Mouse (Mus musculus) ES-E14 (cell line): ENCODE measurements around the gene Sp1. TPM values are rescaled to one million over a fixed set of nuclear protein-coding genes. Genes with fewer than 3 reads are reported as not detected.

ENCODE experiments used
- DNase-seq: peaks from one replicate; pipeline ENCODE4 v3.0.0-alpha.2; 2013; ENCODE audit warnings: low read depth, low spot score
- H3K27ac ChIP-seq: 2 replicates; pipeline ENCODE4 v1.5.1; 2012; ENCODE audit warnings: low read depth, mild to moderate bottlenecking, low read length, moderate library complexity, mixed read lengths; ENCODE audit not compliant: poor library complexity, insufficient read depth, severe bottlenecking
- H3K36me3 ChIP-seq: 2 replicates; pipeline ENCODE4 v1.6.1; 2012; ENCODE audit warnings: mild to moderate bottlenecking, low read length, moderate library complexity, mixed read lengths; ENCODE audit not compliant: control insufficient read depth, poor library complexity, insufficient read depth, severe bottlenecking
- H3K4me1 ChIP-seq, 2 experiments: fragments of 150-350 bp in 1 of 2; sonication (generic) in 1 of 2; 2 replicates each; pipeline ENCODE4 v1.6.1; 2012; ENCODE audit warnings: low read length in 2 of 2, mild to moderate bottlenecking in 1 of 2, mixed read lengths in 1 of 2; ENCODE audit not compliant: control insufficient read depth in 2 of 2, insufficient read depth in 2 of 2, poor library complexity in 1 of 2
- H3K4me3 ChIP-seq, 2 experiments: fragments of 150-350 bp in 1 of 2; sonication (generic) in 1 of 2; 2 replicates each; pipeline ENCODE4 v1.5.1; 2012; ENCODE audit warnings: low read length in 2 of 2, low read depth in 1 of 2, mild to moderate bottlenecking in 1 of 2, mixed read lengths in 1 of 2; ENCODE audit not compliant: insufficient read depth in 1 of 2, poor library complexity in 1 of 2, severe bottlenecking in 1 of 2
- H3K9ac ChIP-seq: 2 replicates; pipeline ENCODE4 v1.6.1; 2012; ENCODE audit warnings: low read depth, mild to moderate bottlenecking, low read length, mixed read lengths; ENCODE audit not compliant: poor library complexity, insufficient read depth, severe bottlenecking
- H3K9me3 ChIP-seq: fragments of 150-350 bp; sonication (generic); 2 replicates; pipeline ENCODE4 v1.6.1; 2012; ENCODE audit warnings: low read depth, mild to moderate bottlenecking, low read length; ENCODE audit not compliant: control insufficient read depth, insufficient read depth
- CHD2 ChIP-seq: IDR thresholded peaks from 2 replicates; pipeline ENCODE4 v1.6.1; 2014; ENCODE audit warnings: mild to moderate bottlenecking, low read depth, low read length, inconsistent platforms
- HCFC1 ChIP-seq: IDR thresholded peaks from 2 replicates; pipeline ENCODE4 v1.6.1; 2012; ENCODE audit warnings: low read length, inconsistent platforms, borderline replicate concordance; ENCODE audit not compliant: insufficient read depth
- MAFK ChIP-seq: IDR thresholded peaks from 2 replicates; pipeline ENCODE4 v1.6.1; 2014; ENCODE audit warnings: mild to moderate bottlenecking, low read depth, low read length, inconsistent platforms; ENCODE audit not compliant: insufficient read depth
- ZC3H11A ChIP-seq: IDR thresholded peaks from 2 replicates; pipeline ENCODE4 v1.6.1; 2012; ENCODE audit warnings: low read depth, mild to moderate bottlenecking, inconsistent platforms, low read length, borderline replicate concordance
- ZNF384 ChIP-seq: IDR thresholded peaks from 2 replicates; pipeline ENCODE4 v1.6.1; 2012; ENCODE audit warnings: low read depth, low read length, inconsistent platforms
- in situ Hi-C, 2 experiments: fragments of 600-800 bp; cut with MboI; formaldehyde crosslinking; loops; one replicate each; pipeline ENCODE4 v1.15.1; 2025; ENCODE audit warnings: low sequenced_read_pairs in 2 of 2, inconsistent platforms in 1 of 2; ENCODE audit not compliant: unreplicated experiment in 2 of 2
- total RNA-seq: library from RNA; depleted of rRNA; stranded (reverse); fragments of 300-350 nt; gene quantifications from 2 replicates; pipeline ENCODE4 v1.2.3, GENCODE M21; 2012

Sp1 gene
- total RNA-seq, 1 experiment = 93.4 TPM

GRCm38 (mm10) chr15:102411077-102411476 is 5.1 kb downstream of the Sp1 start:
- TF ChIP-seq MAFK (no peak), CHD2 (no peak), ZNF384 (no peak), ZC3H11A (no peak), HCFC1 (no peak)
- no peak for DNase-seq
- no peak overlapping the region; the same call in 1 of the 2 replicates for H3K9ac ChIP-seq
- H3K27ac ChIP-seq = no peak overlapping the region; the same call in 1 of the 2 replicates
- H3K4me1 ChIP-seq = peaks cover 4 to 16% of the 10 kb centered on the region in 2 experiments; a peak in 3 of 4 replicates
- H3K9me3 ChIP-seq = no peaks in the 10 kb centered on the region
- in situ Hi-C loops = no loop called here
- peak overlapping the region; percentile 29; a peak in 3 of 4 replicates for H3K4me3 ChIP-seq
- peaks cover 24% of the 10 kb centered on the region for H3K36me3 ChIP-seq

- H3K9ac ChIP-seq = peak overlapping the region; percentile 32; the same call in 1 of the 2 replicates
- in situ Hi-C loops = no loop called here
- DNase-seq = no peak
- no peak for TF ChIP-seq HCFC1
- TF ChIP-seq MAFK = no peak
- TF ChIP-seq ZC3H11A = no peak
- TF ChIP-seq ZNF384 = no peak
- no peak for TF ChIP-seq CHD2
- peak overlapping the region in 1 of 2 experiments; percentile 12; a peak in 1 of 4 replicates for H3K4me3 ChIP-seq
- H3K36me3 ChIP-seq = peaks cover 14% of the 10 kb centered on the region
- H3K27ac ChIP-seq = no peak overlapping the region
- peaks cover 1 to 10% of the 10 kb centered on the region in 2 experiments; a peak in 2 of 4 replicates for H3K4me1 ChIP-seq
- H3K9me3 ChIP-seq = no peaks in the 10 kb centered on the region
Observed at GRCm38 (mm10) chr15:102413687-102414086, 7.7 kb downstream of the Sp1 start.

DNA sequence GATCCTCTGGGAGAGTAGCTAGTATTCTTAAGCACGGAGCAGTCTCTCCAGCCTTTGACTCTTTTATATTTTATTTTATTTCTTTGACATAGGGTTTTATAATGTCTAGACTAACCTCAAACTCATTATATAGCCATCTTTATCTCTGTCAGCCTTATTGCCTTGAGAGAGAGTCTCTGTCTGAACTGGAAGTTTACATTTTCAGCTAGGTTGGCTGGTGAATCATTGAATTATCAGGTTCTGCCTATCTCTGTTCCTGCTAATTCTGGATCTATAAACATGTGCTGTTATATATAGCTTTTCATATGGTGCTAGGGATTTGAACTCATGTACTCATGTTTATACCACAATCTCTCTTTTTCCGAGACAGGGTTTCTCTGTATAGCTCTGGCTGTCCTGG is 11.6 kb downstream of the Sp1 start:
- no peak overlapping the region for H3K27ac ChIP-seq
- DNase-seq = no peak
- H3K9ac ChIP-seq = no peak overlapping the region; the same call in 1 of the 2 replicates
- H3K4me3 ChIP-seq = no peak overlapping the region
- H3K36me3 ChIP-seq = peaks cover 2% of the 10 kb centered on the region; the same call in 1 of the 2 replicates
- TF ChIP-seq ZC3H11A (no peak), MAFK (no peak), ZNF384 (no peak), HCFC1 (no peak), CHD2 (no peak)
- H3K4me1 ChIP-seq = peaks cover 0 to 6% of the 10 kb centered on the region in 2 experiments; a peak in 1 of 4 replicates
- in situ Hi-C loops = no loop called here
- no peaks in the 10 kb centered on the region for H3K9me3 ChIP-seq

DNA sequence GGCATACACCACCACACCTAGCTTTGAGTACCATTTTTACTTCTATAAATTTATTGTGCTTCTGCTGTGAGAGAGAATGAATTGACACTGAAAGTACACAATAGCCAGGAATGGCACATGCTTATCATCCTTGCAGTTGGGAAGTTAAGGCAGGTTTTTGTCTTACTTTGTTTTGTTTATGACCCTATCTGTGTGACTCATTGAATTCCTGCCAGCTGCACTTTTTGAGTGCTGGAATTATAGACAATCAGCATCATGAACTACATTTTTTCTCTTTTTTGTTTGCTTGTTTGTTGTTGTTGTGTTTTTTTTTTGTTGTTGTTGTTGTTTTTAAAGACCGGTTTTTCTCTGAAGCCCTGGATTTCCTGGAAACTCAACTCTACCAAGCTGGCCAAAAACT is 15.0 kb downstream of the Sp1 start:
- H3K36me3 ChIP-seq = peaks cover 4% of the 10 kb centered on the region
- no peak for TF ChIP-seq MAFK
- no peak for TF ChIP-seq HCFC1
- no peak for TF ChIP-seq CHD2
- no peak for TF ChIP-seq ZNF384
- no peak for TF ChIP-seq ZC3H11A

DNA sequence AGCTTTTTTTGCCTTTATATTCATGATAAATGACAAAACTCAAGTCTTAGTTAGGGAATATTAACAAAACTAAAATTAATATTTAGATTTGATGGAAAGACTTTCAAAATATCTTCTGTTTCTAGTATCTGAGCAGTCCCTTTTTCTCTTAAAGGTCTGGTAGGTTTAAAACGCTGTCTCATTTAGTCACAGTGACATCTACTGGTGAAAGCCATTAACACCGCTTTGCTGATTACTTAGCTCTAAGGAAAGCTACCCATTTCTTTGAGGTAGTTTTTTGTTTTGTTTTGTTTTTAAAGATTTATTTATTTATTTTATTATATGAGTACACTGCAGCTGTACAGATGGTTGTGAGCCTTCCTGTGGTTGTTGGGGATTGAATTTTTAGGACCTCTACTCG is 15.5 kb downstream of the Sp1 start:
- no peak overlapping the region for H3K4me3 ChIP-seq
- no peak for DNase-seq
- peaks cover 4% of the 10 kb centered on the region for H3K36me3 ChIP-seq
- H3K4me1 ChIP-seq = no peaks in the 10 kb centered on the region; a peak in 1 of 4 replicates
- H3K9me3 ChIP-seq = no peaks in the 10 kb centered on the region
- TF ChIP-seq HCFC1 (no peak), ZC3H11A (0 out of 2 replicates have a peak, but pooled peaks have one; percentile 9)
- H3K27ac ChIP-seq = no peak overlapping the region
- in situ Hi-C loops = no loop called here
- H3K9ac ChIP-seq = no peak overlapping the region

More for the DNA sequence above, 15.0 kb downstream of the Sp1 start:
- Histone ChIP-seq H3K4me3 (no peak overlapping the region), H3K9me3 (no peaks in the 10 kb centered on the region), H3K4me1 (no peaks in the 10 kb centered on the region; a peak in 1 of 4 replicates), H3K9ac (no peak overlapping the region), H3K27ac (no peak overlapping the region)
- in situ Hi-C loops = no loop called here
- no peak for DNase-seq
